Mouse (Mus musculus): ENCODE data around the gene Lad1.

The Lad1 gene

DNA sequence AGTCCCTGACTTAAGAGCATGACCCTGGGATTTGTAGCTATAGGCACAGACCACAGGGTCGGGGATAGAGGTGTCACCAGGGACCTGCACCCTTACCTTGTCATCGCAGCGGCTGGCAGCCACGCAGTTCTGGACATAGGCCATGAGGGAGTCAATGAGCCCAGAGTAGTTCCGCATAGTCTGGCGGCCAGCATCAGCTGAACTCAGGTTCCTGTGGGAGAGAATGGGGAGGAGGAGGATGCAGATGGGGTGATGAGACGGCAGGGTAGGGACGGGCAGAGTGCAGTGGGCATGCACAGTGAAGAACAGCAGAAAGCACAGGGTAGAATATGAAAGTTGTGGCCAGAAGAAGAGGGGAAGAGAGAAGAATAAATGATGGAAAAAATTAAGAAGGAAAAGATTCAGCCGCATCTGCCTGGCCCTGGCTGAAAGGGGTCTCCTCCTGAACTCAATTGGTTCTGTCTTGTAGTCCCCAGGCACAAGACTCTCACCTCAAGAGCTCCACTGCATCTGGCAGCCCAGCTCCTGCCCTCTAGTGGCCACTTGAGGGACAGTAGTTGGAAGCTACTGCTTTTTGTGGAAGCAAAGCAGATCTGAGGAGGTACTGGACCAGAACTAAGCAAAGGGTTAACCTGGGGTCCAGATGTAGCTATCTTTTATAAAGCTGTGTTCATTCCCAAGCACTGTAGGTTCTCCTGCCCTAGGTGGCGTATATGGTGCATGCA lies 64.1 kb downstream of the Lad1 start:
- peak; percentile 51 for DNase-seq (ENCODE audit: low read depth)
